Mouse (Mus musculus): Measurements from ENCODE around the gene Myo18b. TPM values are rescaled to one million over a fixed set of nuclear protein-coding genes. Genes with fewer than 3 reads are reported as not detected.
A peak's percentile ranks its signal among the peaks of the same experiment; 100 is the strongest.

Gene Myo18b
- total RNA-seq, 4 experiments from 2014 or later, result 0.10 to 0.22 (median 0.11) TPM; not detected in 1

GRCm38 (mm10) chr5:112745176-112745575 lies 151.0 kb downstream of the Myo18b start:
- DNase-seq, result no peak

GRCm38 (mm10) chr5:112744571-112744970 lies 151.6 kb downstream of the Myo18b start:
- no peak for DNase-seq

GRCm38 (mm10) chr5:112743121-112743520 lies 153.0 kb downstream of the Myo18b start:
- no peak for DNase-seq

DNA sequence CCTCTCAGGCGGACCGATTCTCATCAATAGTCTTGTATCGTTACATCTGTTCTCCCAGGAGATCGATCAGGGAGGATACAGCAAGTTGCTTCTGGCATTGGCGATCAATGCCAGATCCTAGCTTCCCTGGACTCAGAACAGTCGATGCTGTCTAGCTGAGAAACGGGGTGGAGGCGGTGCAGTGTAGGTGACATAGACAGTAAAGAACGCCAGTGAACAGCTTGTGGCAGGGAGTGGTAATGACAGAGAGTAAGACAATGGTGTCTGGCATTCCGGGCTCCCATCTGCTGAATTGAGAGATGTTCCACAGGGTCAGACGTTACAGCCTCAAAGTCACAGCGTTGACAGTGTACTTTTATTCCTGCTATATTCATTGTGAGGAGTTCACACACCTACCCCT lies 155.5 kb downstream of the Myo18b start:
- DNase-seq, result no peak

DNA sequence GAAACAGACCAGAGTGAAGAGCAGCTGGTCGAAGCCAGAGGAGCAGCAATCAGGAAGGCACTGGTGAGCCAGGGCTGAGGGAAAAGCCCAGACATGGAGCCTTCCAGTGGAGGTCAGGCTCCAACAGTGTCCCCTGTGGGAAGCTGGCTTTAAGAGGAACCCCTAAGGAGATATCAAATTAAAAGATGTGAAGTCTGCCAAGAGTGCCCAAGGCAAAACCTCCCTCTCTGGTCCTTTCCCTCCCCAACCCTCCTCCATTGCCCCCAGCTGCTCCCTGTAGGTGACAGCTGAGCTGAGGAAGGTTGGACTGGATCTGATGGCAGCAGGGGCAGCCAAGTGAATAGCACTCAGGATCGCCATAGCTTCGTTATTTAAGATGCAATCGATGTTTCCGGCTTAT lies 161.1 kb downstream of the Myo18b start:
- DNase-seq, result no peak

DNA sequence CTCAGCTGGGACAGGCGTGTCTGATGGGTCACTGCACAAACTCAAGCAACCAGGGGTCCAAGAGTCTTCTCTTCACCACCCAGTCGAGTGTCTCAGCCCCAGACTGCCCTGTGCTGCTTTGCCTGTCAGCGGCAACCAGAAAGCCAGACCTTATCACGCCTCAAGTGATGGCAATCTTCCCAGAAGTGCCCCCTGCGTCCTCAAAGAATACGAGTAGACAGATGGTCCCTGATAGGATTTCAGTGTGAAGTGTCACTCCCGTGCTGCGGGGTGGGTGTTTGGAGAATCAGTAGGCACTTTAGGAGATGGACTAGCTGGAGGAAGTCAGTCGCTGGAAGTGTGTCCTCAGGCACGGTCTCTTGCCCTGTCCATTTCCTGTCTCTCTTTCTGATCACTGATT lies 165.6 kb downstream of the Myo18b start:
- no peak for DNase-seq

GRCm38 (mm10) chr5:112728432-112728831 lies 167.7 kb downstream of the Myo18b start:
- no peak for DNase-seq

DNA sequence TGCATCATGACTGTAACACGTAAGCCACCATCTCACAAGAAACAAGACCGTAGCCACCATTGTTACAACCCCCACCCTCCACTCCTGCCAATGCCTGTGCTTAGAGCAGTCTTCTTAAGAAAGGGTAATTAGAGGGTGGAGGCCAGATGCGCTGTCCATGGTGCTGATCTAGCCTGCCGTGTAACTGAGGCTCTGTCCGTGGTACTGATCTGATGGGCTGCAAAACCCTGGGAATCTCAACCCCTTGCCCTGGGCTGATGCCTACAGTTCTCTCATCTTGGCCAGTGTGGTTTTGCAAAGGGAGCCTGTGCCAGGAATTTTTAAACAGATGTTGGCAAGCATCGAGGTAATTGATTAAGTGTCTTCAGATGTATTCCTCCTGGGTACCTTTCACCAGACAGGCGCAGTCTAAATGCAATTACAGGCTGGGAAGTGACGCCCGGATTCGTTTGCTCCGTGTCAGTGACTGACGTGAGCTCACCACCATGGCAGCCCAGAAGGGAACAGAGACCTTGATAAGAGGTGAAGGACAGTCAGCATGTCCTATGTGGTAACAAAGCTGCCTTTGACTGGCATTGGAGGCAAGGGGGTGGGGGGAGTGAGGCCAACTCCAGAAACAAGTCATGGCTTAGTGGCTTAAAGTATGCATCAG lies 177.4 kb downstream of the Myo18b start:
- peak; percentile 34 for DNase-seq

- DNase-seq, result no peak
These were observed 181.3 kb downstream of the Myo18b start for GRCm38 (mm10) chr5:112714679-112715446.

DNA sequence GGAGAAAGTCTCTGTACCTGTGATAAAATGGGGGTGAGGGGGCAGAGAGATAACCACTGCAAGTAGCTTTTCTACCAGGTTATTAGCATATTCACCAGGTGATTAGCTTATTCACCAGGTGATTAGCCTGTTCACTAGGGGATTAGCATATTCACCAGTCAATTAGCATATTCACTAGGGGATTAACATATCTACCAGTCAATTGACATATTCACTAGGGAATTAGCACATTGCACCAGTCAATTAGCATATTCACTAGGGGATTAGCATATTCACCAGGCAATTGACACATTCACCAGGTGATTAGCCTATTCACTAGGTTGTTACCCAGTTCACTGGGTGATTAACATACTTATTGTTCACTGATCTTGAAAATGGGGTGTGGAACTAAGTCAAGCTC lies 186.3 kb downstream of the Myo18b start:
- DNase-seq, result no peak

DNA sequence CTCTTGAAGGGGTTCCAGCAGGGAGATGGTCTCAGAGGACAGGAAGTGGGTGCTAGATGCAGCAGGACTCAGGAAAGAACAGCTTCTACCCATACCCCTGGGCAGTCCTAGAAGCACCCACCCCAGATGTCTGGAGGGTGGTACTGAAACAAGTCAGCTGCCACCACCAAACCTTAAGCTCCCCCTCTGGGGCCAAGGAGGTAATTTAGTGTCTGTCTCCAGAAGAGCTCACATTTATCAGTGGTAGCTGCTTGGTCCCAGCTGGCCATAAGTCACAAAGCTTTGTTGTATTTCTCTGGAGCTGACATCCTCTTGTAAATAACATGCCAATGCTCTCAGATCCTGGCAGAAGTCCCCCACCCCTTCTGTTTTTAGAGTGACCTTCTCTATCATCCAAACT lies 187.7 kb downstream of the Myo18b start:
- DNase-seq, result no peak

DNA sequence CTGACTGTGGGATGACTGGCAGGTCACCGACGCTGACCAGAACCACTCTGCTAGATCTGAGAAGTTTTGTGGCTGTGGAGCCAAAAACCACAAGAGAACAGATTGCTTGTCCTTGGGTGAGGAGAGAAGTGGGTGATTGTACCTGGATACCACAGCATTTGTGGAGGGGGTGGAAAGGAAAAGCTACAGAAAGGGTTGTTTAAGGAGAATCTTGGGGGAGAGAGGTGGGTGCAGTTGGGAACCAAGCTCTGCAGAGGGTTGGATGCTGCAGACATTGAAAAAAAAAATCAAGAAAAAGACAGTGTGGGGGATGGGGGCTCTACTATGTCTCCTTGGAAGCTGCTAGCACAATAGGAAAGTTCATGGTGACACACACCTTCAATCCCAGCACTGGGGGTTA lies 188.7 kb downstream of the Myo18b start:
- DNase-seq, result no peak

- DNase-seq, result no peak
These were observed 195.4 kb downstream of the Myo18b start for GRCm38 (mm10) chr5:112700794-112701193.

DNA sequence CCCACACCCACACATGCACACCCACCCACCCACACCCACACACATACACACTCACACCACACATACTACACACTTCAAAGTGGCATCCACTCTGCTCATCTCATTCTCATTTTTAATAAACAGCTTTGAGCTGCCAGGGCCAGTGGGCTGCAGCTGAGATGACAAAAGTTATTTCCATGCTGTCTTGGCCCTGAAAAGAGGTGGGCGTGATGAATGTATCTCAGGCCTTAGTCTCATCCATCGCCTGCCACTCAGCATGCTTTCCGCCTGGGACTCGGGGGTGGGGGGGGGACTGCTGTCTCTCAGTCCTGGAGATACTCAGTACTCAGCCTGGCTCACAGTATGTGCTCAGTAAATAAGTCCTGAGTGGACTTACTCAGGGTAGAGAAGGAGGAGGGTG lies 199.5 kb downstream of the Myo18b start:
- no peak for DNase-seq

- DNase-seq, result no peak
These were observed 200.9 kb downstream of the Myo18b start for GRCm38 (mm10) chr5:112695254-112695711.

- no peak for DNase-seq
These were observed 202.8 kb downstream of the Myo18b start for GRCm38 (mm10) chr5:112693286-112693849.

- DNase-seq, result no peak
These were observed 208.9 kb downstream of the Myo18b start for GRCm38 (mm10) chr5:112687100-112687818.

DNA sequence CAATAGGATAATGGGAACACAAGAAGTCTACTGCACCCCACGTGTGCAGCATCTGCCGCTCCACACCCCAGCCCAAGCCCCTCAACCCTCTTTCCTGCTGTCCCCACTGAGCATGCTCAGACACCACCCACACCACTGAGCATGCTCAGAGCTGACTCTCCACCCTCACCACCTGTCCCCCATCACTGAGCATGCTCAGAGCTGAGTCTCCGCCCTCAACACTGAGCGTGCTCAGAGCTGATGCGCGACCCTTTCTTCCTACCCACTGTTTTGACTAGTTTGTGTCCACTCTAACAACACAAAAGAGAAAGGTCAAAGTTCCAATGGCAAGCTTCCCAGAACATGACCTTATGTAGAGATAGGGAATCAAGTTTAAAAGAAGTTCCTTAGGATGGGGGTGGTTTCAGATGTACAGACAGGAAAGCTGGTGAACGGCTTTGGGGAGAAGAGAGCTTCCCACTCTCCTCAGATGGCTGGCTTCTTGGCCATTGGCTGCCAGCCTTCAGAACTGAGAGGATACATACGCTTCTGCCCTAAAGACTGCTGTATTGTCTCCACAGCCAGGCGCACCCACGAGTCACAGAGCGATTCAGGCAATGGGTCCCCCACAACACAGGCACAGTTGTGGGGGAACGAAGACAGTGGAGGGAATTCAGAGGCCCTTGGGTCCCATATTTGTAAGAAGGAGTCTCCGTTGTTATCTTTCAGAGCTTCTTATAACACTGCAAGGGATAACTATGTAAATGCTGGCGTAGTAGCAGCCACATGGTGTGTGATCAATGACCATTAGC lies 209.7 kb downstream of the Myo18b start:
- DNase-seq, result no peak

GRCm38 (mm10) chr5:112679251-112679650 lies 216.9 kb downstream of the Myo18b start:
- no peak for DNase-seq

DNA sequence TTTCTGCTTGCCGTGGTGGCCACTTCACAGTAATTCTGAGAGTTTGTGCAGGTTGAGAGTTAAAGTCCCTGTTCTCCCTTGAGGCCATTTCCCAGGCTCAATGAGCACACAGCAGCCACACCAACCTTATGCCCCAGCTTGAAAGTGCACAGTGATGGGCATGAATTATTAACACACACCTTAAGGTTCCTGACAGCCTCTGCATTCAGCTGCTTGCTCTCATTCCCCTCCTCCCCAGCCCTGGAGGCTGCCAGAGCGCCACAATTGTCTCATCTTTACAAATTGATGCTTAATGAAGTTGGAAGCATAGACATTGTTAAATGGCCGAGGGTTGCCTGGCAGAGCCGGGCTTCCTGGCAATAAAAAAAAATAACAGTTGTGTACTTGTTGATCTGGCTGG lies 218.0 kb downstream of the Myo18b start:
- DNase-seq, result no peak

DNA sequence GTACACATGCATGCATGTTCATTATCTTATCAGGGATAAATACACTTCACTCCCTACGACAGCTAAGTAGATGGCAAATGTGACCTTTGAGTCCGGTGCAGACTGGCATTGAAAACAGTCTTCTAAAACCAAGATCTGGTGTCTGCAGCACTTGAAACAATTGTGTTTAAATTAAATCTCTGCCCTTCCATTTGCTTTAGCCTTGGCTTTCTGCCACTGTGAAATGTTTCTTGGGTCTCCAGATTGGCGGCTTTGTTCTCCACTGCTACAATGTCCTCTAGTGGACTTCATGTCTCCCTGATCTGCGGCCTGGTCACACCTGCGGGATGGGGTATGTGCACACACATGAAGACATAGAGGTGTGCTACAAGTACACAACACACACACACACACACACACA lies 221.4 kb downstream of the Myo18b start:
- DNase-seq, result no peak

- no peak for DNase-seq
These were observed 223.7 kb downstream of the Myo18b start for GRCm38 (mm10) chr5:112672457-112672856.

Data from adrenal gland, adult 8-10 months (tissue).